Mouse (Mus musculus): ENCODE results near the gene Olfr1366. TPM values are rescaled to one million over a fixed set of nuclear protein-coding genes. Genes with fewer than 3 reads are reported as not detected.
"Not testable (repeated sequence)": the region's sequence is repeated elsewhere in the genome, so short reads cannot be mapped to it uniquely, and the experiment has no call there.

Olfr1366 gene
- total RNA-seq (2021), result not detected
- long read RNA-seq, experiment 1, result 0 reads
- long read RNA-seq, experiment 2, result 0 reads

DNA sequence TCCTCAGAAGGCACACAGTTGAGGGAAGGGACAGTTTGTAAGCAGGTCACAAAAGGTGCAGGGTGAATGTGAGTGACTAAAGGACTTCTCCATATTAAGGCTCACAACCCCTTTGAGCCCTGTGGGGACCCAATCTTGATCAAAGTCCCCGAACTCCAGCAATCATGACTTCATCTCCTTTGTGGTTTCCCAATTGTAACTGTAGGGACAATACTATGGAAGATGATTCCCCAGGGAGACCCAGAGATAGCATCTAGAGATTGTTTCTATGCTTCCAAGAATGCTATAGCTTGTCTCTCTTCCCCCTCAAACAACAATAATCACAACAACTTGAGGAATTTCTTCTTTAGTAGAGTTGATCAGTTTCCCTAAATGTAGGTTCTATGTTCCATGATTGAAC is at the start of gene Olfr1366:
Gene Olfr1366, minus strand, starts transcription at position 101 of the 400 bp plus-strand sequence.
- DNase-seq (ENCODE audit: low spot score in 2 of 2), result no peak

DNA sequence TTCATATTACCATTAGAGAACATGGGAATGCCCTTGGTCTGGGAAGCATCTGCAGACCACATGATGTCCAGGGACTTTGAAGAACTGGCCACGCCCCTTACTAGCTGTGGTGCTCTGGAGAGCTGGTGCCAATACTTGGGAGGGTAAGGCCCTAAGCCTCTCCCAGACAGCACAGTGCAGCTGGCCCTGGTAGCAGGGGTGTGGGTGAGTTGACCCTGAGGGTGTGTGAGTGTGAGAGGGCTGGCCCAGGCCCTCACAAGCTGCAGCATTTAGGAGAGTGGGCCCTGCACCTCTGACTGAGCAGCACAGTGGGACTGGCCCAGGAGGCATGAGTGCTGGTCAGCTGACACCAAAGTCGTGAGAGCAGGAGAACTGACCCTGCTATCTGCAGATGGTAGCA is 49.0 kb upstream of the Olfr1366 start:
- DNase-seq (ENCODE audit: low spot score in 2 of 2), result no peak

DNA sequence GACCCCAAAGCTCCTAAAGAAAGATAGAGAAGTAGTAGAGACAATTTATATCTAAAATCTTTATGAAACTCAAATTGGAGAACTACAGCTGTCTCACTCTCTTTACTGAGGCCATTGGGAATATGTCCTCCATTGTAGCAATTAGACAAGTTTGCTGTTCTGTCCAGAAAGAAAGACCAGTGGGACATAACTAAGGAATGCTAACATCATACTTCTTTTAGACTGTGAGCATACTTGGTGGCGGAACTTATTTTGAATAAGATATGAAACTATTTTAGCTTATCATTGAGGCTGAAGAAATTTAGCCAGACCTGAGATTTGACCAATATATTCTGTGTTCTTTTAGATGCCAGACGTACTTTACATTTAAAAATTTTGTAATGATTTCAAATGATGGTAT is 39.1 kb upstream of the Olfr1366 start, which contains the start of gene Olfr1364:
Gene Olfr1364, minus strand, starts transcription at position 101 of the 400 bp plus-strand sequence.
- DNase-seq (ENCODE audit: low spot score in 2 of 2), result no peak

DNA sequence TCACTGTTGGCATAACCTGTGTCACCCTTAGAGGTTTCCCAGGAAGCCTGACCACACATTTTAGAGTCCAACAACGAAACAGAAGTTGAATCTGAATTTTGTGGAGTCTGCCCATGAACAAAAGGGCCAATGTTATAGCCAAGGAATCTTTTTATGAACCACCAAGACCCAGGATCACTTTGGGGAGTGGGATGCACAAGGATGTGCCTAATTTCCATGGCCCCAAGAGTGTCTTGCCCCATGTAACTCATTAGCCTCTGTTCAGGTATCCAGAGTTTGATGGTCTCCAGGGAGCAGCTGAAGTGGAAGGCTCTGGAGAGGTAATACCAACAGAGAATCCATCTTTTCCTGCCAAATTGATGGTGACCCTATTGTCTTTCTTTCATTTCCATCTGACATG is 17.2 kb upstream of the Olfr1366 start, which contains the start of gene Olfr1535:
Gene Olfr1535, minus strand, starts transcription at position 101 of the 400 bp plus-strand sequence.
- no peak for DNase-seq (ENCODE audit: low spot score in 2 of 2)

- DNase-seq (ENCODE audit: low spot score in 2 of 2), result no peak
Measured at GRCm38 (mm10) chr13:21550416-21551110, 8.0 kb upstream of the Olfr1366 start.

GRCm38 (mm10) chr13:21549487-21549886 is 6.9 kb upstream of the Olfr1366 start:
- no peak for DNase-seq (ENCODE audit: low spot score in 2 of 2)

DNA sequence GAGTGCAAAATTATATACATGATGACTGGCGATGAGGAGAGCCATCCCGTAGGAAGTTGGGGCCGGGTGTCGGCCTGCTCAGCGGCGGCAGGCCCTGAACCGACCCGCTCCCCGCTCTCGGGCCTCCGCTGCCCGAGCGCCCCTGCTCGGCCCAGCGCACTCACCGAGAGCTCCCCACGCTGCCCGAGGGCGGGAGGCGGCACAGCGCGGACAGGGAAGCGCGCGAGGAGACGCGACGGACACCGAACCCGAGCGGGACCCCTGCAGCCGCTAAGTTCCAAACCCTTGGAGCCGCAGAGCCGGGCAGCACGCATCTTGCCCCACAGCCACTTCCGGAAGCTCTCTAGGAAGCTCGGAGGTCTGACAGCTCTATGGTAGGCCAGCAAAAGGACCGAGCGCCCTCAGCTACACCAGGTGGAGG is 11.8 kb downstream of the Olfr1366 start, which contains the start of gene Zkscan8:
Gene Zkscan8, minus strand, starts transcription at position 340 of the 421 bp plus-strand sequence.
- peak; percentile 84 to 85 for DNase-seq (ENCODE audit: low spot score in 2 of 2)

DNA sequence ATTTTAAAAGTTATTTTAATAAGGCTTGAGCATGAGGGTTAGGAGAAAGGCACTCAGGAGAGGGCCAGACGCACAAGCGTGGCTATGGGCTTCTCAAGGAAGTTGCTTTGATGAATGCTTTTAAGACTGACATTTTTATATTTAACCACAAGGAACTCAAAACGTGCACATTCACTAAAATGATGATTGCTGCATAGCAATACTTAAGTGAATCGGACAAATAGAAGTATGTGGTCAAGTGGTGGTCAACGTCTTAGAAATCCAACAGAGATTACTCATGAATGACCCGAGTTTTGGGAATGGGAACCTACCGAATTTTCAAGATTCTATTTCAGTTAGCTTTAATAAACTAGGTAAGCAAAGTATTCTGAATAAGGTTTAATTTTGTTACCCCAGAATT is 12.5 kb downstream of the Olfr1366 start:
- no peak for DNase-seq (ENCODE audit: low spot score in 2 of 2)

DNA sequence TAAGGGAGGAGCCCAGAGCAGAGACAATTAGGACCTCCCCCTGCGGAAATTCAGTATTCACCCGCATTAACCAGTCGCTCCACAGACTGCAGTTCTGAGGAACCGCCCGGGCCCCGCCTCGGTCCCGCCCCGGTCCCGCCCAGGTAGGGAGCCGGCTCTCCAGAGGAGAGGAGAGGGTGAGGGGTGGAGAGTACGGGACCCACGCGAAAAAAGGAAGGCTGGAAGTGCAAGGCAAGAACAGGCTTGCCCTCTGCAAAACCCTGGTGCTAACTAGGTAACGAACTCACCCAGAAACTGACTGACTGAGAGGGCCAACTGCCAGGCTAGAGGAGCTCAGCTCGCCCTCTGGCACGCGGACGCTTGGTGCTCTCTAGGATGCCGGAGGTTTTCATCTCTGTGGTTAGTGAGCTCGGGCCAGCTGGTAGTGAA is 36.4 kb downstream of the Olfr1366 start:
- DNase-seq (ENCODE audit: low spot score in 2 of 2), result peak; percentile 71 to 73

- DNase-seq (ENCODE audit: low spot score in 2 of 2), result no peak
Measured at GRCm38 (mm10) chr13:21502296-21502695, 40.3 kb downstream of the Olfr1366 start.

- not testable (repeated sequence) for DNase-seq (ENCODE audit: low spot score in 2 of 2)
Measured at GRCm38 (mm10) chr13:21501182-21501581, 41.4 kb downstream of the Olfr1366 start, which contains the start of gene Gm11273. Gm11273 (minus strand) TSS chr13:21501418.

DNA sequence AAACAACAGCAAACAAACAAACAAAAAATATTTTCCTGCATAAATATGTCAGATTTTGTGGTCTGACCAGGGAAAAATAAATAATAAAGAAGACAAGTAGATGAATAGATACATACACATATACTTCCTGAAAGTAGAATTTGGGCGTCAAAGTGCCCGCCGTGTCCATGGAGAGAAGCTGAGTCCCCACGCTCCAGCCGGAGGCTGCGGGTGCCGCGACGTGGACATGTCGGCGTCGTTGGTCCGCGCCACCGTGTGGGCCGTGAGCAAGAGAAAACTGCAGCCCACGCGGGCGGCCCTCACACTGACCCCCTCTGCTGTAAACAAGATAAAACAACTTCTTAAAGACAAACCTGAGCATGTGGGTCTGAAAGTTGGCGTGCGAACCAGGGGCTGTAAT is 47.5 kb downstream of the Olfr1366 start, which contains the start of gene AK157302:
Gene AK157302, plus strand, starts transcription at position 144 of the 400 bp plus-strand sequence.
- DNase-seq (ENCODE audit: low spot score in 2 of 2), result no peak

- peak in 1 of 2 experiments; percentile 13 for DNase-seq (ENCODE audit: low spot score in 2 of 2)
Measured at GRCm38 (mm10) chr13:21492847-21493246, 49.8 kb downstream of the Olfr1366 start.

- no peak for DNase-seq (ENCODE audit: low spot score in 2 of 2)
Measured at GRCm38 (mm10) chr13:21486881-21487280, 55.7 kb downstream of the Olfr1366 start.

Other genes with a start within 250 kb of the Olfr1366 start
- not detected for gene Gpx6, start 230.7 kb downstream of the Olfr1366 start, total RNA-seq (2021)
- gene Olfr1367, start 195.9 kb downstream of the Olfr1366 start, total RNA-seq (2021), result not detected
- gene Zscan12, start 180.0 kb downstream of the Olfr1366 start, total RNA-seq (2021), result 1 to 10 TPM; 9.5 to 9.8 TPM
- 10 to 100 TPM; 61.1 to 72.4 TPM for gene Zkscan3, start 140.1 kb downstream of the Olfr1366 start, total RNA-seq (2021)
- under 1 TPM; 0.36 to 0.45 TPM for gene Pgbd1, start 101.8 kb downstream of the Olfr1366 start, total RNA-seq (2021)
- gene Zscan26, start 89.1 kb downstream of the Olfr1366 start, total RNA-seq (2021), result 10 to 100 TPM; 36.3 to 41.8 TPM
- 1 to 10 TPM in 1 of 2 experiments, under 1 TPM in 1; 0.76 to 1.5 TPM for gene Nkapl, start 74.3 kb downstream of the Olfr1366 start, total RNA-seq (2021)
- gene Zkscan4, start 63.9 kb downstream of the Olfr1366 start, total RNA-seq (2021), result 1 to 10 TPM; 2.2 to 2.6 TPM
- gene Gm10065, start 63.4 kb downstream of the Olfr1366 start, total RNA-seq (2021), result not detected
- gene AK157302, start 47.6 kb downstream of the Olfr1366 start, total RNA-seq (2021), result 10 to 100 TPM; 13.8 to 16.2 TPM
- gene Gm11273, start 41.4 kb downstream of the Olfr1366 start, total RNA-seq (2021), result 100 to 1,000 TPM in 1 of 2 experiments, 10 to 100 TPM in 1; 87.5 to 171 TPM
- 10 to 100 TPM; 13.5 to 15.6 TPM for gene Zkscan8, start 11.7 kb downstream of the Olfr1366 start, total RNA-seq (2021)
- gene Olfr1535, start 17.1 kb upstream of the Olfr1366 start, total RNA-seq (2021), result not detected
- gene Olfr1364, start 39.0 kb upstream of the Olfr1366 start, total RNA-seq (2021), result not detected
- gene Olfr1362, start 71.2 kb upstream of the Olfr1366 start, total RNA-seq (2021), result not detected
- not detected for gene Olfr11, start 99.7 kb upstream of the Olfr1366 start, total RNA-seq (2021)
- not detected for gene Olfr1361, start 120.6 kb upstream of the Olfr1366 start, total RNA-seq (2021)
- gene Olfr1360, start 134.6 kb upstream of the Olfr1366 start, total RNA-seq (2021), result not detected
- not detected for gene Olfr1359, start 155.3 kb upstream of the Olfr1366 start, total RNA-seq (2021)
- 10 to 100 TPM; 21.3 to 23.3 TPM for gene Hist1h2bl, start 173.3 kb upstream of the Olfr1366 start, total RNA-seq (2021)
- gene Hist1h2ai, start 173.6 kb upstream of the Olfr1366 start, total RNA-seq (2021), result 10 to 100 TPM; 21.4 to 30.6 TPM
- gene Hist1h3h, start 174.9 kb upstream of the Olfr1366 start, total RNA-seq (2021), result 10 to 100 TPM; 25.1 to 28.5 TPM
- gene Hist1h2bm, start 179.2 kb upstream of the Olfr1366 start, total RNA-seq (2021), result 1 to 10 TPM; 5.2 to 5.8 TPM
- 1 to 10 TPM; 5.4 TPM for gene Hist1h4j, start 192.3 kb upstream of the Olfr1366 start, total RNA-seq (2021)
- gene Hist1h4k, start 207.7 kb upstream of the Olfr1366 start, total RNA-seq (2021), result 10 to 100 TPM; 76.7 to 88.9 TPM
- gene Hist1h2ak, start 211.0 kb upstream of the Olfr1366 start, total RNA-seq (2021), result 1 to 10 TPM; 7.9 to 8.1 TPM
- gene Hist1h2bn, start 211.3 kb upstream of the Olfr1366 start, total RNA-seq (2021), result 10 to 100 TPM; 11.4 to 15.3 TPM
- gene Hist1h1b, start 237.8 kb upstream of the Olfr1366 start, total RNA-seq (2021), result 10 to 100 TPM in 1 of 2 experiments, 1 to 10 TPM in 1; 8.8 to 12.2 TPM
- gene Hist1h3i, start 240.6 kb upstream of the Olfr1366 start, total RNA-seq (2021), result 10 to 100 TPM; 21.8 to 29.9 TPM
- gene Hist1h2an, start 244.4 kb upstream of the Olfr1366 start, total RNA-seq (2021), result 1 to 10 TPM; 2.5 to 4.4 TPM
- 1 to 10 TPM; 5.8 to 8.9 TPM for gene Hist1h2bp, start 244.7 kb upstream of the Olfr1366 start, total RNA-seq (2021)

Data from adrenal gland, adult 18-20 months (tissue).